Mouse (Mus musculus): ENCODE data around the gene Mrpl10.

- TF ChIP-seq GATA1 (IDR thresholded peaks at IDR 0.05; ENCODE audit: low read length) (no peak), TAL1 (IDR thresholded peaks at IDR 0.05; ENCODE audit: low read length) (no peak)
Measured at GRCm38 (mm10) chr11:97050944-97051586, 9.7 kb downstream of the Mrpl10 start.
